Mouse (Mus musculus): ENCODE data around the gene Tle6. TPM values are rescaled to one million over a fixed set of nuclear protein-coding genes. Genes with fewer than 3 reads are reported as not detected.

The Tle6 gene
- polyA plus RNA-seq, 1 experiment from 2014 or later: 6.9 TPM

DNA sequence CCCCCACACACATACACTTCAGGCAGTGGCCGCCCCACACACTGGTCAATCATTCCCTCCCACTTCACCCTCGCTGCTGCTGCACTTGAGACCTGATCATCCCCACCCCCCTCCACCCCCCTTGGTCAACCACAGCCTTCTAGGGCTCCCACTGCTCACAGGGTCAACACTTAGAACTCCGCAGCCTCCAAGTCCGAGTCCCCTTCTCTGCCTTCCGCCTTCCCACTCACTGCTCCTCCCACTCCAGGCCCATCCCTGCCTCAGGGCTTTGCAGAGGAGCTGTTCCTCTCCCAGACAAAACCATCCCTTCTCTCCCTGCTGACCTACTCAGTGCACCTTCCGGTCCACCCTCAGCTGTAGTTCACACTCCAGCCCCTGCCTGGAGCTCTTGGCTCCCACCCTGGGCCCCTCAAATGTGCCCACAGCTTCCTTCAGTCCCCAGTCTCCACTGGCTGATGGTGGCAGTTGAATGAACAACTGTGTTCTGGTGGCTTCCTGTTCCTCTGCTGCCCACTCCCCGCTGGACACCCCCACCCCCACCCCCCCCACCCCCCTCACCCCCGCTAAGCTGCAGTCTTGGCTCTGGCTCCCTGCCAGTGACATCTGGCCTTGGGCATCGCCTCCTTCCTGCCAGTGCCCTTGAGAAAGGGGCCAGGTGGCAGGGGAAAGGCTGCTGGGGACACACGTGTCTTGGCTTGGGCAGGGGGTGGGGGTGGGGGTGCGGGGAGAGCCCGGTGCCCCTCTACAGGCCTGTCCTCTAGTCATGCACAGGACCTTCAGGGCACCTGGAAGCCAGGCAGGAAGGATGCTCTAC is 3.5 kb downstream of the Tle6 start:
- Histone ChIP-seq H3K4me3 (peak overlapping the region; percentile 40), H3K9me3 (no peaks in the 10 kb centered on the region), H3K36me3 (no peaks in the 10 kb centered on the region), H3K27me3 (ENCODE audit: insufficient read depth, poor library complexity, severe bottlenecking) (peaks cover 93% of the 10 kb centered on the region), H3K4me1 (replicated peaks) (peaks cover 64% of the 10 kb centered on the region), H3K27ac (peak overlapping the region; percentile 78)
- peak; percentile 58 for DNase-seq (ENCODE audit: low spot score)
- WGBS: 9% methylated on average over 12 of the region's 12 CpGs

DNA sequence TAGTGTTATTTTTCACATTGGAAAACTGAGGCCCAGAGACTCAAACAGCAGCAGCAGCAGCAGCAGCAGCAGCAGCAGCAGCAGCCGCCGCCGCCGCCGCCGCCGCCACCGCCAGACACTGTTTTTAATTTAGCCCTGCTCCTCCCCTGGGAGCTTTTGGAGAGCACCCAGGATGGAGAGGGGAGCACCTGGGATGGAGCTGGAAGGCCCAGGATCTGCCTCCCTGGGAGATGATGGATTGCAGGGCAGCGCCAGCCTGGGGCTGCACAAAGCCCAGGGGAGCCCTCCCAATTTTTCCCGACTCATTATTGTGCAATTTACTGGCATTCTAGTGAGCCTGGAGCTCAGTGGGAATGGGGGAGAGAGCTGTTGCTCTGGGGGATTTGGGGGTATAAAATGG is 4.3 kb downstream of the Tle6 start:
- peak overlapping the region; percentile 40 for H3K4me3 ChIP-seq
- peaks cover 59% of the 10 kb centered on the region for H3K4me1 ChIP-seq (replicated peaks)

DNA sequence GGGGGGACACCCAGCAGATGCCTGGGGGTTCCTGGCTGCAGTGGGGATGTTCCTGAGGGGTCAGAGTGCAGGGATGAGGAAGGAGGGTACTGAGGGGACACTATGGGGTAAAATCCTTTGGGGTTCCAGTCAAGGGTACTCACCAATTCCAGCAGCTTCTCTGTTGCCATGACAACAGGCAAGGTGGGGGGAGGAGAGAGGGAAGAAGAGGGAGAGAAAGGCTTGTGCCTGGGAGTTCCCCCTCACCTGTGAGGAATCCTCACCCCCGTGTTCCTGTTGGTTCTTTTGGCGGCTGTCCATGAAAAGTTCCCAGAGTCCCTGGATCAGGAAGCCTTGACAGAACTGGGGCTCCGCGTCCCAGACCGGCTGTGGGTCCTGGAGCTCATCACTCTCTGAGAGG is 5.3 kb downstream of the Tle6 start:
- no peak overlapping the region; the same call in 1 of the 2 replicates for H3K4me3 ChIP-seq
- H3K27me3 ChIP-seq (ENCODE audit: insufficient read depth, poor library complexity, severe bottlenecking): peaks cover 97% of the 10 kb centered on the region
- 0 out of 2 replicates have a peak overlapping the region, but pooled peaks have one; percentile 23 for H3K27ac ChIP-seq
- WGBS: 57% methylated on average over 5 of the region's 5 CpGs
- no peaks in the 10 kb centered on the region for H3K9me3 ChIP-seq
- no peaks in the 10 kb centered on the region for H3K36me3 ChIP-seq
- DNase-seq (ENCODE audit: low spot score): no peak
- H3K4me1 ChIP-seq (replicated peaks): peaks cover 49% of the 10 kb centered on the region

More for the DNA sequence above, 4.3 kb downstream of the Tle6 start:
- Histone ChIP-seq H3K27me3 (ENCODE audit: insufficient read depth, poor library complexity, severe bottlenecking) (peaks cover 93% of the 10 kb centered on the region), H3K27ac (peak overlapping the region; percentile 78), H3K9me3 (no peaks in the 10 kb centered on the region), H3K36me3 (no peaks in the 10 kb centered on the region)
- DNase-seq (ENCODE audit: low spot score): peak; percentile 44
- WGBS: 6% methylated on average over 10 of the region's 10 CpGs

DNA sequence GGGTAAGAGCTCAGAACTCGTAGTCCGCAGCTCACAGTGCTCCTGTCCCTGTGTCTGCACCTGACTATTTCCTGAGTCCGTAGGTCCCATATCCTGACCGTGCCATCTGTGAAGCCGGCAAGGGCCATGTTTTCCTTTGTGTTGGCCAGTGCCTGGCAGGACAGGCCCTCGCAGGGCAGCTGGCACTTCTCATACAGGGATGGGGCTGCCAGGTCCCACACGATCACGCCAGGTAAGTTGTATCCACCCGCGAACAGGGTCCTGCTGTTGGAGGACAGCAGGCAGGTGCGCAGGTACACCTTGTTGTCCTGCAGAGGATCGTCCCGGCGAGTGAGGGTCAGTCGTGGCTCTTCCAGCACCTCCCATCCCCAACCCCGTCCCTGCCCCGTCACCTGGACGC is 6.9 kb downstream of the Tle6 start:
- 77% methylated on average over 18 of the region's 18 CpGs for WGBS
- H3K4me1 ChIP-seq (replicated peaks): peaks cover 37% of the 10 kb centered on the region
- H3K9me3 ChIP-seq: no peaks in the 10 kb centered on the region
- no peaks in the 10 kb centered on the region for H3K36me3 ChIP-seq
- H3K27me3 ChIP-seq (ENCODE audit: insufficient read depth, poor library complexity, severe bottlenecking): peaks cover 99% of the 10 kb centered on the region
- H3K4me3 ChIP-seq: no peak overlapping the region
- DNase-seq (ENCODE audit: low spot score): no peak
- H3K27ac ChIP-seq: no peak overlapping the region

DNA sequence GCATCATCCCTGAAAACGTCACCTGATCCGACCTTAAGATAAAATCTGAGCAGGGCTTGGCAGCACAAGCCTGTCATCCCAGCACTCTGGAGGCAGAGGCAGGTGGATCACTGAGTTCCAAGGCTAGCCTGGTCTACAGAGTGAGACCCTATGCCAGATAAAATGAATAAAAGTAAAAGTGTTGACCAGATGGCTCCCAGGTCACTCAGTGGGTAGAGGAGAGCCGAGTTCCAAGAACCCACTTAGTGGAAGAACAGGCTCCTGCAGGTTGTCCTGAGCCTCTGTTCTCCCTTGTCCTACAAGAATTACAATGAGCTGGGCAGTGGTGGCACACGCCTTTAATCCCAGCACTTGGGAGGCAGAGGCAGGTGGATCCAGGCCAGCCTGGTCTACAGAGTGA is 7.7 kb downstream of the Tle6 start:
- Histone ChIP-seq H3K9me3 (no peaks in the 10 kb centered on the region), H3K4me1 (replicated peaks) (peaks cover 30% of the 10 kb centered on the region), H3K4me3 (no peak overlapping the region), H3K27me3 (ENCODE audit: insufficient read depth, poor library complexity, severe bottlenecking) (peaks cover 98% of the 10 kb centered on the region), H3K27ac (no peak overlapping the region), H3K36me3 (0 out of 2 replicates have a peak, but pooled peaks cover 6% of the 10 kb centered on the region)
- DNase-seq (ENCODE audit: low spot score): no peak
- 74% methylated on average over 4 of the region's 4 CpGs for WGBS

DNA sequence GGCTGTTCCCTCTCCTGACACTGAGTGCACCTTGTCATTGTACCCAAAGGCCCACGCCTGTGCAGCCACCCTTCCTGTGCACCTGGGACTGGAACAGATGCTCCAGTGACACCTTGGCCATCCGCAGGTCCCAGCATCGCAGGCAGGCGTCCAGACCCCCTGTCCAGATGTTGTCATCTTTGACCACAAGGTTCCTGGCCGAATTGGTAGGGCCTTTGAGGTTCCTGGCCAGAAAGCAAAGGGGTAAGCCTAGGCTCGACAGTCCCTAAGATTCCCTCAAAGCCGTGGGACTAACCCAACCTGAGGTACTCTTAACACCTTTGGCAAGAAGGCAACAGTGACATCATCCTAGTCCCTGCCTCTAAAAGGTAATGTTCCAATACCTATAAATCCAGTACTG is 8.2 kb downstream of the Tle6 start:
- H3K36me3 ChIP-seq: 0 out of 2 replicates have a peak, but pooled peaks cover 12% of the 10 kb centered on the region
- DNase-seq (ENCODE audit: low spot score): no peak
- peaks cover 24% of the 10 kb centered on the region for H3K4me1 ChIP-seq (replicated peaks)
- peaks cover 98% of the 10 kb centered on the region for H3K27me3 ChIP-seq (ENCODE audit: insufficient read depth, poor library complexity, severe bottlenecking)
- 88% methylated on average over 7 of the region's 7 CpGs for WGBS
- H3K9me3 ChIP-seq: no peaks in the 10 kb centered on the region
- no peak overlapping the region for H3K4me3 ChIP-seq
- H3K27ac ChIP-seq: no peak overlapping the region

DNA sequence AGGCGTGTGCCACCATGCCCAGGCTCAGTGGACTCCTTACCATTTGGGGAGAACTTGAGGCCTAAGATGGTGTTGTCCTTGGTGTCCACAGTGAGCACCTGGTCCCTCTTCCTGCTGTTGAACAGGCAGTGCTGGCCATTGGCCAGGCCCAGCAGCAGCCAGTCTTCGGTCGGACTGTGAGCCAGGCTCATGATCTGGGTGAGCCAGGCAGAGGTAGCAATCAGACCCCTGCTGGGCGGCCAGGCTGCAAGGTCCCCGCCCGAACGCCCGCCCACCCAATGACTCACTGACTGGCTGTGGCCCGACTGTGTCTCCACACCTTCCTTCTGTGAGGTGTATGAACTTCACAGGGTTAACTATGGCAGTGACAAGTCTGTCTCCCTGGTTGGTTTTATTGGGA is 9.0 kb downstream of the Tle6 start:
- Histone ChIP-seq H3K4me1 (replicated peaks) (peaks cover 20% of the 10 kb centered on the region), H3K27ac (no peak overlapping the region), H3K27me3 (ENCODE audit: insufficient read depth, poor library complexity, severe bottlenecking) (peaks cover 98% of the 10 kb centered on the region), H3K4me3 (no peak overlapping the region), H3K36me3 (0 out of 2 replicates have a peak, but pooled peaks cover 15% of the 10 kb centered on the region), H3K9me3 (no peaks in the 10 kb centered on the region)
- WGBS: 77% methylated on average over 9 of the region's 9 CpGs
- no peak for DNase-seq (ENCODE audit: low spot score)

DNA sequence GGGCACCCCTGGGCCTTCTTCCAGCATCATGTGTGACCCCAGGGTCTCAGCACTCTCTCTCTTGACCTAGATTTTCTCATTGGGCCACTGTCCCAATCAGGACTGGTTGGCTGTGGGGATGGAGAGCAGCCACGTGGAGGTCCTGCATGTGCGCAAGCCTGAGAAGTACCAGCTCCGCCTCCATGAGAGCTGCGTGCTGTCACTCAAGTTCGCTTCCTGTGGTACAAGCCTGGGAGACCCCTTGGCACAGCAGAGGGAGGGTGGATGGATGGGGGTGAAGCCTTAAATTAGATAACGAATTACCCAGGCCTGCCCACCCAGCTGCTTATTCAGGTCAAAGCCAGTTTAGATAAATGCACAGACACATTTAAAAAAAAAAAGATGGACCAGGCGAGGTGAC is 12.1 kb downstream of the Tle6 start:
- Histone ChIP-seq H3K27ac (no peak overlapping the region), H3K9me3 (no peaks in the 10 kb centered on the region), H3K27me3 (ENCODE audit: insufficient read depth, poor library complexity, severe bottlenecking) (peaks cover 92% of the 10 kb centered on the region), H3K36me3 (0 out of 2 replicates have a peak, but pooled peaks cover 17% of the 10 kb centered on the region), H3K4me1 (replicated peaks) (0 out of 2 replicates have a peak, but pooled peaks cover 5% of the 10 kb centered on the region), H3K4me3 (no peak overlapping the region)
- 70% methylated on average over 7 of the region's 7 CpGs for WGBS
- DNase-seq (ENCODE audit: low spot score): no peak

DNA sequence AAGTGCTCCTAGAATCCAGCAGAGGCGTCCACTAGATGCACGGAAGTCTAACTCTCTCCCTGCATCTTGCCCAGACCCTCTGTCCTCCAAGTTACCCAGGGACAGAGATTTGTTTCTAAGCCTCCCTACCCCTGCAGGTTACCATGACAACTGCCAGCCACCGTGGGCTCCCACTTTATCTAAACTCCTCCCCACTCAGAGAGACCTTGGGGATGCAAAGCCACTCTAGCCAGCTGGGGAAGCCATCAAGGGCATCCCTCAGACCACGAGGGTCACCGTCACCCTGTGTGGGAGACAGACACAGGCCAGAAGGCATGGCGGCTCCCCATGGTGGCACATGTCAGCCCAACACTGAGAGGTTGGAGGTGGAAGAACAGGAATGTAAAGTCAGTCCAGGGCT is 17.5 kb downstream of the Tle6 start:
- H3K4me1 ChIP-seq (replicated peaks): peaks cover 43% of the 10 kb centered on the region
- H3K36me3 ChIP-seq: 0 out of 2 replicates have a peak, but pooled peaks cover 12% of the 10 kb centered on the region
- H3K9me3 ChIP-seq: no peaks in the 10 kb centered on the region
- no peak for DNase-seq (ENCODE audit: low spot score)
- peak overlapping the region; percentile 8; the same call in 1 of the 2 replicates for H3K27ac ChIP-seq
- peaks cover 94% of the 10 kb centered on the region for H3K27me3 ChIP-seq (ENCODE audit: insufficient read depth, poor library complexity, severe bottlenecking)
- 45% methylated on average over 6 of the region's 6 CpGs for WGBS
- H3K4me3 ChIP-seq: no peak overlapping the region

DNA sequence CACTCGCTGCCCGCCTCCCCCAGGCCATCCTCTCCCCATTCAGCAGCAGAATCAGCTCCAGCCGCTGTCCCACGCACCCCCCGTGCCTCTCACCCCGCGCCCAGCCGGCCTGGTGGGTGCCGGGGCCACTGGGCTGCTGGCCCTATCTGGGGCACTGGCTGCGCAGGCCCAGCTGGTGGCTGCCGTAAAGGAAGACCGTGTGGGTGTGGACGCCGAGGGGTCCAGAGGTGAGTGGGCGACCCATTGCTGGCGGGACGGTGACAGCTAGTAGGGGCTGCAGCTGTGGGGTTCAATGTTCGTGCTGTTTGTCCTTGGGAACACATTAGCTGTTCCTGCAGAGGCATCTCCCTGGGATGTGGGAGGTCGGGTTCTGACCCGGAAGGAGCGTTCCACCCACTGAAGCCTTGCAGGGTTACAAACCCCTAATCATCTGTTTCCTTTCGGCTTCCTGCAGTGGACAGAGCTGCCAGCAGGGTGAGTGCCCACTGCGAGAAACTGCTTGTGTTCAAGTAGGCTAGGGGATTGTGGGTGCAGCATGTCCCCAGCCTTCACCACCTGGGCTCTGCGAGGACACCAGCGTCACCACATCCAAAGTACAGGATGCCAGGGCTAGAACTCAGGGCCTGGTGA is 20.3 kb downstream of the Tle6 start:
- H3K4me3 ChIP-seq: no peak overlapping the region
- H3K9me3 ChIP-seq: no peaks in the 10 kb centered on the region
- no peaks in the 10 kb centered on the region for H3K36me3 ChIP-seq
- H3K27me3 ChIP-seq (ENCODE audit: insufficient read depth, poor library complexity, severe bottlenecking): peaks cover 94% of the 10 kb centered on the region
- no peak for DNase-seq (ENCODE audit: low spot score)
- 49% methylated on average over 25 of the region's 25 CpGs for WGBS
- no peak overlapping the region for H3K27ac ChIP-seq
- H3K4me1 ChIP-seq (replicated peaks): peaks cover 47% of the 10 kb centered on the region

DNA sequence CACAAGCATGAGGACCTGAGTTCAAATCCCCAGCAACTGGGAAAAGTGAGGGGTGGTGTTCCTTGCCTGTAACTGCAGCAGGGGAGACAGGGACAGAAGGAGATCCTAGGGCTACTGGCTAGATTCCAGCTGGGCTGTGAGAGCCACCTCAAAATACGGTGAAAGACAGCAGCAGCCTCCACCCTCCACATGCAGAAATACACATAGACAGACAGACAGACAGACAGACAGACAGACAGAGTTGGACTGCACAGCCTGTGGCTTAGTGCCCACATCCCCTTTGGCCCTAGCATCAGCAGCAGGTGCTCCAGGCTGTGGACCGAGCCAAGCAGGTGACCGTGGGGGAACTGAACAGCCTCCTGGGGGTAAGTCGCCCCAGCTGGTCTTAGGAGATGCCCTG is 20.9 kb downstream of the Tle6 start:
- no peak overlapping the region for H3K4me3 ChIP-seq
- no peaks in the 10 kb centered on the region for H3K36me3 ChIP-seq
- peaks cover 53% of the 10 kb centered on the region for H3K4me1 ChIP-seq (replicated peaks)
- no peaks in the 10 kb centered on the region for H3K9me3 ChIP-seq
- 69% methylated on average over 4 of the region's 4 CpGs for WGBS
- peaks cover 98% of the 10 kb centered on the region for H3K27me3 ChIP-seq (ENCODE audit: insufficient read depth, poor library complexity, severe bottlenecking)
- DNase-seq (ENCODE audit: low spot score): no peak
- no peak overlapping the region for H3K27ac ChIP-seq

DNA sequence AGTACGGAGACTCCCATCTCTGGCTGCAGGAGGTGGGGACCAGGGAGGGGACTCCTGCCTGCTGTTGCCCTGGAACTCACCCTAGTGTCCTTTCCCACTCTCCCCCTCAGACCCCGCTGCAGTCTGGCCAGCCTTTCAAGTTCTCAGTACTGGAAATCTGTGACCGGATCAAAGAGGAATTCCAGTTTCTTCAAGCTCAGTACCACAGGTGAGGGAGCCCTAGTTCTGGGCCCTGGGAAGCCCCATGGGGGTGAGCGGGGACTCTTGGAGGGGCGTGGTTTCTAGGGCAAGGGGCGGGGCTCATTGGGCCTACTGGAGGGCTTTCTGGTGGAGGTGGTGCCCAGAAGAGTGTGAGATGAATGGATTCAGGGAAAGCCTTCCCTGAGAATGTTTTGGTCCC is 25.2 kb downstream of the Tle6 start:
- Histone ChIP-seq H3K36me3 (no peaks in the 10 kb centered on the region), H3K9me3 (no peaks in the 10 kb centered on the region), H3K27me3 (ENCODE audit: insufficient read depth, poor library complexity, severe bottlenecking) (peaks cover 90% of the 10 kb centered on the region), H3K27ac (peak overlapping the region; percentile 81), H3K4me1 (replicated peaks) (peaks cover 57% of the 10 kb centered on the region), H3K4me3 (peak overlapping the region; percentile 55)
- DNase-seq (ENCODE audit: low spot score): no peak
- WGBS: 4% methylated on average over 6 of the region's 6 CpGs

DNA sequence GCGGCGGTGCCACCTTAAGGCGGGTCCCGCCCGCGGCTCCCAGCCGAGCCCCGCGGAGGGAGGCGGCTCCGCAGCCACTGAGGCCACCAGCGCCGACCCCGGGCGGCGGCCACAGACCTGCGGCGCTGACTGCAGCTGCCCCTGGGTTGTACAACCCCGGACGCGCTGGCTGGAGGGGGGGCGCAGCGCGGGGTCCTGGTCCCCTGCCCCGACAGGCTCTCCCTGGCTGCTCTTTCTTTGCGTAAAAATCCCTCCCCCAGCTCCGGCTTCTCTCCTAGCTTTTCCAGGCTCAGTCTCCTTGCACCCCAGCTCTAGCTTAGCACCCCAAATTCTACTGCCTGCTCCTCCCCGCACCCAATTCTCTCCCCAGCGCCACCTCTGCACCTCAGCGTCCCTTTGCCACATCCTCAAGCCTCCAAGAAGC is 25.7 kb downstream of the Tle6 start:
- Histone ChIP-seq H3K27me3 (ENCODE audit: insufficient read depth, poor library complexity, severe bottlenecking) (peaks cover 87% of the 10 kb centered on the region), H3K4me1 (replicated peaks) (peaks cover 57% of the 10 kb centered on the region)

More for the DNA sequence above, 25.7 kb downstream of the Tle6 start:
- peak; percentile 46 for DNase-seq (ENCODE audit: low spot score)
- WGBS: under 1% methylated on average over 30 of the region's 30 CpGs
- Histone ChIP-seq H3K4me3 (peak overlapping the region; percentile 55), H3K9me3 (no peaks in the 10 kb centered on the region), H3K27ac (peak overlapping the region; percentile 81), H3K36me3 (no peaks in the 10 kb centered on the region)
